Mouse (Mus musculus): Measurements from ENCODE around the gene Slc43a1.

GRCm38 (mm10) chr2:84861430-84861829, 22.8 kb downstream of the Slc43a1 start:
- TF ChIP-seq CHD2 (IDR thresholded peaks at IDR 0.05; ENCODE audit: low read depth, low read length) (no peak), HCFC1 (IDR thresholded peaks at IDR 0.05; ENCODE audit: borderline replicate concordance, insufficient read depth, low read length) (no peak), ZNF384 (IDR thresholded peaks at IDR 0.05; ENCODE audit: low read depth, low read length) (no peak), MAFK (IDR thresholded peaks at IDR 0.05; ENCODE audit: insufficient read depth, low read depth, low read length) (no peak)

Measured in ES-E14 (cell line).